Mouse (Mus musculus) stomach, embryonic 15.5 days (tissue): Measurements from ENCODE around the gene Pip4k2a. TPM values are rescaled to one million over a fixed set of nuclear protein-coding genes. Genes with fewer than 3 reads are reported as not detected.

Experiments
- ATAC-seq: fragments of 200-750 bp; cut with Nextera tagmentation; 2 replicates; pipeline ENCODE4 v1.8.0; 2017; ENCODE audit warnings: low read depth, moderate number of reproducible peaks, moderate TSS enrichment; ENCODE audit not compliant: insufficient read depth, low FRiP score
- H3K27ac ChIP-seq: fragments of 300-500 bp; sonication (generic); 2 replicates; pipeline ENCODE4 v1.5.1; 2015; ENCODE audit warnings: mild to moderate bottlenecking, inconsistent platforms
- H3K27me3 ChIP-seq: fragments of 300-500 bp; sonication (generic); replicated peaks from 2 replicates; pipeline ENCODE4 v1.6.1; 2015; ENCODE audit warnings: inconsistent platforms
- H3K36me3 ChIP-seq: fragments of 300-500 bp; sonication (generic); 2 replicates; pipeline ENCODE4 v1.6.1; 2015; ENCODE audit warnings: inconsistent platforms
- H3K4me1 ChIP-seq: fragments of 300-500 bp; sonication (generic); 2 replicates; pipeline ENCODE4 v1.6.1; 2015; ENCODE audit warnings: inconsistent platforms
- H3K4me2 ChIP-seq: fragments of 300-500 bp; sonication (generic); 2 replicates; pipeline ENCODE4 v1.6.1; 2015; ENCODE audit warnings: mild to moderate bottlenecking, inconsistent platforms
- H3K4me3 ChIP-seq: fragments of 300-500 bp; sonication (generic); replicated peaks from 2 replicates; pipeline ENCODE4 v1.5.1; 2015; ENCODE audit warnings: inconsistent platforms
- H3K9ac ChIP-seq: fragments of 300-500 bp; sonication (generic); 2 replicates; pipeline ENCODE4 v1.6.1; 2015; ENCODE audit warnings: inconsistent platforms
- H3K9me3 ChIP-seq: fragments of 300-500 bp; sonication (generic); 2 replicates; pipeline ENCODE4 v1.6.1; 2016; ENCODE audit warnings: inconsistent platforms
- WGBS: fragments of 180-500 bp; shearing (Covaris S2); methylation state at CpG from one replicate; pipeline ENCODE4 v1.1.7; 2015; 5-methylcytosine and 5-hydroxymethylcytosine counted together
- polyA plus RNA-seq: library from polyadenylated mRNA; unstranded; fragments of >200 nt; fragmentation: Nextera tagmentation; extraction: Ambion mirVana; gene quantifications from 2 replicates; pipeline ENCODE4 v1.2.1, GENCODE M21; 2015

Gene Pip4k2a
- polyA plus RNA-seq, 1 experiment from 2014 or later: 11.8 TPM

GRCm38 (mm10) chr2:18816036-18816435 lies 181.9 kb downstream of the Pip4k2a start:
- 80% methylated on average over 2 of the region's 2 CpGs for WGBS
- Histone ChIP-seq H3K4me2 (no peak overlapping the region), H3K4me1 (0 out of 2 replicates have a peak, but pooled peaks cover under 1% of the 10 kb centered on the region), H3K9me3 (no peaks in the 10 kb centered on the region), H3K4me3 (no peak overlapping the region), H3K27ac (no peak overlapping the region), H3K36me3 (no peaks in the 10 kb centered on the region), H3K9ac (no peak overlapping the region), H3K27me3 (no peaks in the 10 kb centered on the region)
- no peak for ATAC-seq

GRCm38 (mm10) chr2:18815336-18815965 lies 182.5 kb downstream of the Pip4k2a start:
- Histone ChIP-seq H3K4me2 (no peak overlapping the region), H3K9me3 (no peaks in the 10 kb centered on the region), H3K27me3 (no peaks in the 10 kb centered on the region), H3K4me1 (no peaks in the 10 kb centered on the region), H3K27ac (no peak overlapping the region), H3K4me3 (no peak overlapping the region), H3K36me3 (no peaks in the 10 kb centered on the region), H3K9ac (no peak overlapping the region)
- ATAC-seq: no peak
- 76% methylated on average over 6 of the region's 6 CpGs for WGBS

DNA sequence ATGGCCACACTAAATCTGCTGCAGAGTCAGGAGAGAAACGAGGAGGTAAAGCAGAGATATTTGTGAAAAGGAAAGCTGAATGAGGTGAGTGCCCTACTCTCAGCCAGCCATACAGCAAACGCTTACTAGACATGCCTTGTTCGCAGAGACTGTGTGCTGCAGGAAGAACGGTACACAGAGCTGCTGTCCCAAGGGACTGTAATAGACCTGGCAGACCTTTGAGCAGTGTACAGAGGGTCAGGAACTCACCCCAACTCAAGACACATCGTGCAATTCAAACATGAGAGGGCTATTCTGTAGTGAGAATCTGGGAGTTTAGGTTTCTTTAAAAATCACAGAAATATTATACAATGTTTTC lies 183.5 kb downstream of the Pip4k2a start:
- ATAC-seq: no peak
- Histone ChIP-seq H3K9me3 (no peaks in the 10 kb centered on the region), H3K27me3 (no peaks in the 10 kb centered on the region), H3K27ac (no peak overlapping the region), H3K4me3 (no peak overlapping the region), H3K9ac (no peak overlapping the region), H3K4me1 (no peaks in the 10 kb centered on the region), H3K4me2 (no peak overlapping the region), H3K36me3 (no peaks in the 10 kb centered on the region)
- 40% methylated on average over 5 of the region's 5 CpGs for WGBS

DNA sequence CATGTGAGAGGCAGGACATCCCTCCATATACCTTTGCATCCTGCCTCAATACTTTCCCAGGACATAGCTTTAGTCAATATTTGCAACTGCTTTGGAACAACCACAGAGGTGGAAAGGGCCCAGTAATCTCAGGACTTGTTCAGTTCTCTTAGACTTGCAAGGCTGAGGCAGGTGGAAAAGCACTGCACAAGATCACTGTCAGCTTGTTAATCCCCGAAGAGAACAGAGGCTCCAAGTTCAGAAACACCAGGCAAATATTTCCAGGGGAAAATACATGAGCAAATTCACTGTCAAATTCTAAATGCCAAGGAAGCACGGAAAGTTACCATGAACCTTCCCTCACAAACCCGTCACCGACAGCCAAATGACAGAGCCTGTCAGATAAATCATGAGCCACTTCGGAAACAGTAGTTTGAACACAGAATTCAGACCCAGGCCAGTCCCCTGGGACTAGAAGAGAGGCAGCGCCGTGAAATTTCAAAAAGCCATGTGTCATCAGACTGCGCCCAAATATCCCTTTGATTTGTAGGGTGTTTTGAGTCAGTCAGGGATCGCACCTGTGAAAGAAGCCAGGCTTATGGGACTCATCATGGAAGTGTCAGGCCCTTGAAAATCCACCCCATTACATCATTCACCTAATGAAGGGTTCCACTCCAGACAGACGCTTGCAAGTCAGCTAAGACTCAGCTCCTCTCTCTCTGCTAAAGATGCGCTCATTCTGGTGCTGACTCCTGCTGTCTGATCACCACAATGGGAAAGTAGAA lies 184.1 kb downstream of the Pip4k2a start:
- Histone ChIP-seq H3K27me3 (no peaks in the 10 kb centered on the region), H3K4me3 (no peak overlapping the region), H3K4me1 (no peaks in the 10 kb centered on the region), H3K36me3 (no peaks in the 10 kb centered on the region), H3K9ac (no peak overlapping the region), H3K9me3 (no peaks in the 10 kb centered on the region), H3K4me2 (no peak overlapping the region), H3K27ac (no peak overlapping the region)
- ATAC-seq: no peak
- WGBS: 54% methylated on average over 11 of the region's 11 CpGs

DNA sequence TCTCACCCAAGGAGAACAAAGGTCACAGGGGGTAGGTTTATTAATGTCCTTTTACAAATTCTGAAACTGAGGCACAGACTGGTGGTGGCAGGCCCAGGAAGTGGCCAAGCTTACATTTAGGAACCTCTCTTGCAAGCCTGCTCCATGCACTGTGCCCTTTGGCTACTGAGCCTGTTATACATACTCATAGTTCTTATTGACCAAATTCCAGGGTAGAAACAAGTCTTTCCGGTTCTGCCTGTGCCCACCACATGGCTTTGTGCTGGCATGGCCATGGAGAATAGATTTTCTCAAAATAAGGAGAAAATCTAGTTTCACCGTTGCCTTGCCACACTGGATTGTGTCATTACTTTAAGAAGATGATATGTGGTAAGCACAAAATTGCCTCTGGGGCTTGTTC lies 190.0 kb downstream of the Pip4k2a start:
- H3K4me3 ChIP-seq: no peak overlapping the region
- H3K36me3 ChIP-seq: no peaks in the 10 kb centered on the region
- H3K9ac ChIP-seq: no peak overlapping the region
- H3K4me2 ChIP-seq: no peak overlapping the region
- H3K27me3 ChIP-seq: no peaks in the 10 kb centered on the region
- H3K9me3 ChIP-seq: no peaks in the 10 kb centered on the region
- H3K4me1 ChIP-seq: no peaks in the 10 kb centered on the region
- H3K27ac ChIP-seq: no peak overlapping the region
- no peak; the same call in 1 of the 2 replicates for ATAC-seq
- 64% methylated on average over 2 of the region's 2 CpGs for WGBS

- Histone ChIP-seq H3K27me3 (peaks cover 31% of the 10 kb centered on the region), H3K36me3 (no peaks in the 10 kb centered on the region), H3K27ac (no peak overlapping the region), H3K4me2 (peak overlapping the region; percentile 85), H3K9me3 (no peaks in the 10 kb centered on the region), H3K9ac (no peak overlapping the region), H3K4me1 (peaks cover 19% of the 10 kb centered on the region), H3K4me3 (peak overlapping the region; percentile 43; the same call in 1 of the 2 replicates)
- ATAC-seq: no peak
- 12% methylated on average over 19 of the region's 19 CpGs for WGBS
These were observed 196.6 kb downstream of the Pip4k2a start for GRCm38 (mm10) chr2:18801281-18801862.

DNA sequence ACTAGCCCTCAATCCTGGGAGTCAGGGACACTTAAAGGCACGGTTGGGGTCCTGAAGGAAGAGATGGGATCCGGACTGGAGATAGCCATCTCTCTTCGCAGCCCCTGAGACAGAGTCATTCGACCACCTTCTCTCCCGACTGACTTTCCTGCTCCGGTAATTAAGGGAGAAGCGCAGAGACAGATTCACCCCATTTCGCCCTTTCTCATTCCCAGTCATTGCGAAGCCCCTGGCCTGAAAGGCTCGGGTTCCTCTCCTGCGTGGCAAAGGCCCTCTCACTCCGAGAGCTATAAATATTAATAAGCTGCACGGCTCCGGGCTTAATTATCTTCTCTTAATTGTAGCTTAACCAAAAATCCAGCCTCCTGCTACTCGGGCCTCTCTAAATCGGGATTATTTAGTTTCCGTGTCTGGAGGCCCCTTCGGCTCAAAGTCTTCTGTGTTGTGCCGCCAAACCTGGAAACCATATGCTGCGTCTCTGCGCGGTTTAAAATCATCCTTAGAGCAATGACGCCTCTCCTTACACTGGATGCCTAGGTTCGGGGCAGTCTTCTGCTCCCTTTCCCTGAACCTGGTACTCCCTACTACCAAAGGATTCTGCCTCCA lies 197.2 kb downstream of the Pip4k2a start:
- ATAC-seq: no peak
- Histone ChIP-seq H3K9ac (no peak overlapping the region), H3K4me3 (peak overlapping the region; percentile 43)

DNA sequence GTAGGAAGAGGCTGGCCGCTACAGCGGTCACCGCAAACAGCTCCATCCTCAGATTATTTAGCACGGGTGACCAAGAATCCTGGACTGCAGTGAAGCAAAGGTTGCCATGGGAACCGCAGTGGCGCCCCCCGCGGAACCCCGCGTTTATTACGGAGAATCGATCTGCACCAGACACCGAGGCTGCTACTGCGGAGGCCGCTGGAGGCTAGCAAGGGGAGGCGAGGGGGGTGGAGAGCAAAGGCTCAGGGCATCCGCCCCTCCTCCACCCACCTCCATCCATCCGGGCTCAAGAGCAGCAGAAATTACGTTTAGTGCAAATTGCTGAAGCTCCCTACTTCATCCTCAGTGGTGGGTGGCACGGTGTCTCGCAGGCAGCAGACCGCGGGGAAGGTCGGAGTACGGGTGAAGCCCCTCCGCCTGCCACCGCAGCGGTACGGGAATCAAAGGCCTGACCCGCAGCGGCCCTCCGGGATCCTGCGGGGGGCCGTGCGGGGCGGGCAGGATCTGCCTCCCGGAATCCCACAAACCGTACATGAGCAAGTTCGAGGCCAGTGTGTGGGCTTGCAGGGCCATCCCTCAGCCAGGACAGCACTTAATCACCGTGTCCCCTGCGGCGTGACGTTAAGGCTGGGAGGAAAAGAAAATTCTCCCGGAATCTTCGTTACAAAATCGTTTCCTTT lies 197.8 kb downstream of the Pip4k2a start:
- H3K4me2 ChIP-seq: peak overlapping the region; percentile 85
- peak overlapping the region; percentile 43 for H3K4me3 ChIP-seq
- H3K27me3 ChIP-seq: peaks cover 31% of the 10 kb centered on the region
- no peak; the same call in 1 of the 2 replicates for ATAC-seq
- H3K9ac ChIP-seq: 0 out of 2 replicates have a peak overlapping the region, but pooled peaks have one; percentile 7
- H3K36me3 ChIP-seq: no peaks in the 10 kb centered on the region
- 1% methylated on average over 46 of the region's 46 CpGs for WGBS
- no peak overlapping the region for H3K27ac ChIP-seq
- H3K4me1 ChIP-seq: peaks cover 19% of the 10 kb centered on the region
- H3K9me3 ChIP-seq: no peaks in the 10 kb centered on the region

More for the DNA sequence above, 197.2 kb downstream of the Pip4k2a start:
- Histone ChIP-seq H3K27ac (no peak overlapping the region), H3K27me3 (peaks cover 31% of the 10 kb centered on the region), H3K9me3 (no peaks in the 10 kb centered on the region), H3K4me1 (peaks cover 19% of the 10 kb centered on the region), H3K36me3 (no peaks in the 10 kb centered on the region), H3K4me2 (peak overlapping the region; percentile 85)
- WGBS: 10% methylated on average over 24 of the region's 24 CpGs

DNA sequence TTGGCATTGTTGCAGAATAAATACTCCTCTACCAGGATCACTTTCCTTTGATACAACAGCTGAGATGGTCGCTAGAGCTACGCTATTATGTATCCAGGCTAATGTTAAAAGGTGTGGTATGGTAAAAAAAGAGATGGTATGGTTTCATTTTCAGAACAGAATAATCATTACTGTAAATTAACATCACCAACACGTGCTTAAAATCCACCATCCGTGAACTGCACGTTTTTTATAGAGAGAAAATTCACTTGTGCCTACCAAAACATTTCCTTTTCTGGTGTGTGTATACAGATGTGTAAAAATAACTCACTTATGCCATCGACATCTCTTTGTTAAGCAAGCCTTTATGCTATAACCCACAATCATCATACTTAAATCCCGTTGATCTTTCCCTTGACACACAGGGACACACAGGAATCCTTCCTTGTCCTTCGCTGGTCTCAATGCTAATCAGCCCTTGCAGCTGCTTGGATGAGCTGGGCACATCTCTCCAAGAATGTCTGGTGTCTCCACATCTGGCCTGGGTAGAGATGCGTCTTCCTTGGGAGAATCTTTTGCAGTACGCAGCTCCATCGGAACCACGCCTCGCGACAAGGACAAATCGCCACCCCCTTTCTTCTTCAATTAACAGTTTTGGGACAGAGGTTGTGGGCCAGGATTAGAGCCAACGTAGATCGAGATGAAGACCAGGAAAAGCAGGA lies 198.5 kb downstream of the Pip4k2a start:
- WGBS: 15% methylated on average over 17 of the region's 17 CpGs
- peak overlapping the region; percentile 43 for H3K4me3 ChIP-seq
- no peak overlapping the region for H3K27ac ChIP-seq
- peak overlapping the region; percentile 85 for H3K4me2 ChIP-seq
- peaks cover 19% of the 10 kb centered on the region for H3K4me1 ChIP-seq
- peaks cover 31% of the 10 kb centered on the region for H3K27me3 ChIP-seq
- no peak overlapping the region for H3K9ac ChIP-seq
- no peaks in the 10 kb centered on the region for H3K9me3 ChIP-seq
- H3K36me3 ChIP-seq: no peaks in the 10 kb centered on the region
- no peak for ATAC-seq

- Histone ChIP-seq H3K9ac (no peak overlapping the region), H3K4me2 (no peak overlapping the region), H3K27me3 (peaks cover 29% of the 10 kb centered on the region), H3K9me3 (no peaks in the 10 kb centered on the region), H3K27ac (no peak overlapping the region), H3K4me1 (peaks cover 19% of the 10 kb centered on the region), H3K36me3 (no peaks in the 10 kb centered on the region), H3K4me3 (no peak overlapping the region)
- no peak for ATAC-seq
- WGBS: 82% methylated on average over 8 of the region's 8 CpGs
These were observed 200.2 kb downstream of the Pip4k2a start for GRCm38 (mm10) chr2:18797776-18798175.

GRCm38 (mm10) chr2:18794261-18794660 lies 203.7 kb downstream of the Pip4k2a start:
- no peaks in the 10 kb centered on the region for H3K4me1 ChIP-seq
- H3K9ac ChIP-seq: no peak overlapping the region
- no peaks in the 10 kb centered on the region; the same call in 1 of the 2 replicates for H3K27me3 ChIP-seq
- no peaks in the 10 kb centered on the region for H3K9me3 ChIP-seq
- H3K4me3 ChIP-seq: no peak overlapping the region
- WGBS: 75% methylated on average over 4 of the region's 4 CpGs
- H3K27ac ChIP-seq: no peak overlapping the region
- H3K4me2 ChIP-seq: no peak overlapping the region
- no peak for ATAC-seq
- H3K36me3 ChIP-seq: no peaks in the 10 kb centered on the region
